Mouse (Mus musculus) cerebellum, adult 2 months (tissue): ENCODE data around the gene Rasl10b.

Source experiments
- CTCF ChIP-seq: fragments of 200-500 bp; IDR thresholded peaks from 2 replicates; pipeline ENCODE4 v1.5.1; 2011; ENCODE audit warnings: low read depth, mild to moderate bottlenecking, control low read depth, low read length, moderate library complexity, borderline replicate concordance; ENCODE audit not compliant: insufficient read depth
- POLR2A ChIP-seq: fragments of 200-500 bp; IDR thresholded peaks from 2 replicates; pipeline ENCODE4 v1.6.1; 2011; ENCODE audit warnings: low read length, control low read depth, borderline replicate concordance; ENCODE audit not compliant: insufficient read depth

DNA sequence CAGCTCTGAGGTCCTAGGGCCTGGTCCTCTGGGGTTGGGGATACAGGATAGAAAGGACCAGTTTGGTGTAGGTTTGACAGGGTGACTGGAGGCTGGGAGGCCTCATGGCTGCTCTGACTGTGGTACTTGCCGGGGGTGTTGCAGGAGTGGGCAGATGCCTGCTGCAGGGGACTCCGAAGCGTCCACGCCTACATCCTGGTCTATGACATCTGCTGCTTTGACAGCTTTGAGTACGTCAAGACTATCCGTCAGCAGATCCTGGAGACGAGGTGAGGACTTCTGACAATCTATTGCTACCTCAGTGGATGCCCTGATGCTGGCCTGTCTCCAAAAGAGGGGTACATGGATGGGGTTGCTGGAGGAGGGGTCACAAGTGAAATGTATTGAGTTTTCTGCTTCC, 8.8 kb downstream of the Rasl10b start:
- TF ChIP-seq CTCF, result no peak
- no peak for TF ChIP-seq POLR2A
